Mouse (Mus musculus) bone marrow, adult 2 months (tissue): Measurements from ENCODE around the gene Rfk. TPM values are rescaled to one million over a fixed set of nuclear protein-coding genes. Genes with fewer than 3 reads are reported as not detected.

ENCODE experiments used
- H3K27ac ChIP-seq: fragments of 200-500 bp; 2 replicates; pipeline ENCODE4 v1.5.1; 2012; ENCODE audit warnings: low read depth, mild to moderate bottlenecking, control low read depth, inconsistent platforms, low read length; ENCODE audit not compliant: control insufficient read depth, poor library complexity, insufficient read depth
- H3K4me1 ChIP-seq: fragments of 200-500 bp; 2 replicates; pipeline ENCODE4 v1.6.1; 2011; ENCODE audit warnings: low read length; ENCODE audit not compliant: control insufficient read depth, insufficient read depth
- H3K4me3 ChIP-seq: fragments of 200-500 bp; replicated peaks from 2 replicates; pipeline ENCODE3; 2011; ENCODE audit warnings: mild to moderate bottlenecking, low read depth, low read length, control low read depth; ENCODE audit not compliant: control insufficient read depth
- CTCF ChIP-seq: fragments of 200-500 bp; IDR thresholded peaks from 2 replicates; pipeline ENCODE4 v1.5.1; 2011; ENCODE audit warnings: low read length, control low read depth; ENCODE audit not compliant: control insufficient read depth, insufficient read depth
- POLR2A ChIP-seq: fragments of 200-500 bp; IDR thresholded peaks from 2 replicates; pipeline ENCODE4 v1.6.1; 2011; ENCODE audit warnings: low read depth, mild to moderate bottlenecking, control low read depth, low read length, borderline replicate concordance; ENCODE audit not compliant: control insufficient read depth
- WGBS: fragments of 180-500 bp; shearing (Covaris S2); methylation state at CpG from one replicate; pipeline ENCODE4 v1.1.7; 2018; 5-methylcytosine and 5-hydroxymethylcytosine counted together
- polyA plus RNA-seq: library from polyadenylated mRNA; stranded (reverse); fragments of >200 nt; gene quantifications from 2 replicates; pipeline ENCODE4 v1.2.4, GENCODE M21; 2011; ENCODE audit warnings: low replicate concordance; ENCODE audit not compliant: missing spikeins, insufficient read depth, insufficient read length

Gene Rfk
- polyA plus RNA-seq, 1 experiment: 14.9 TPM

DNA sequence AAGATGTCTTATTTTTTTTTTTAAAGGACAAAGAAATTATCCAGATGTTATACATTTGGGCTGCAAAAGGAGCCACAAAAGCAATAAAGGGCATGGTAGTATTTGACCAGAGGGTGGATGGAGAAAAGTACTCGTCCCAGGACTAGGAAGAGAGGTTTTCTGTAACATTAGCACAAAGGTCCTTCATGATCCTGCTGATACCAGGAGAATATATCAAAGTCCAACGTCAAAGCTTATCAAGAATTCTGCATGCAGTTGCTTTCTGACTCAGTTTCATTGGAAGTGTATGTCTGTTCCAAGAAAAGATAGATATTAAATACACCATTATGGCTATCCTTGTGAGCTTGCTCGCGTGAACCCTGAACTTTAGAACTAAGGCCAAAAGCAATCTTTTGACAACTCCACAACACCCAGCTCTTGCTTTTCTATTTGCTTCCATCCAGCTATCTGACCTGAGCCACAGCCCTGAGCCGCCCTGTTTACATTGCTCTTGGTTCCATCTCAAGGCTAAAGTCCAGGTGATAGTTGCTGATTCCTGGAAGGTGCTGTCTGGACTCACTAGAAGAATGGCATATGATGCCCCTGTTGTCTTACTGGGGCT is 16.7 kb downstream of the Rfk start:
- 74% methylated on average over 5 of the region's 5 CpGs for WGBS
- TF ChIP-seq POLR2A: no peak
- no peak for TF ChIP-seq CTCF

DNA sequence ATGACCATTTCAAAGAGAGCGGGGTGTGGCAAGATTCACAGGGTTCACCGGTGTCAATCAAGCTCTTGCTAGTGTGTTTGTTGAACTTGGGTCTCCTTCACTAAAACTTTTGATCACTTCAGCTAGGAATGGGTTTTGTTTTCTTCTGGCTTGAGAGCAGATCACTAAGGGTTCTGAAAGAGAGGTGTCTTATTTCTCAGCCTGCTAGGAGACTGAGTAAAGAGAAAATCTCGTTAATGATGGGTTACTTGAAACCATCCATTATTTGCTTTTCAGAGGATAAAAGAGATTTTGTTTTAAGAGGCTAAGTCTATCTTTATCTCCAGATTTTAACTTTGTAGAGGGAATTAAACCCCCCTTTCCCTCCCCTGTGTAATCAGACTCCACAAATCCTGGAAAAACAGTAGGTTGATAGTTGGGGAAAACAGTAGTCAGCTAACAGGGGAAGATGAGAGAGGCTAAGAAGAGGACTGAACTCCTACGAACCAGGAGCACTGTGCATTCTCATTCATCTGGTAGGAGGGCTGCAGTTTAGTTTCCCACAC is 19.1 kb downstream of the Rfk start:
- Histone ChIP-seq H3K4me1 (no peaks in the 10 kb centered on the region), H3K4me3 (no peak overlapping the region), H3K27ac (no peak overlapping the region)
- 77% methylated on average over 4 of the region's 4 CpGs for WGBS
- no peak for TF ChIP-seq POLR2A
- TF ChIP-seq CTCF: no peak

More for the DNA sequence above, 16.7 kb downstream of the Rfk start:
- no peak overlapping the region for H3K27ac ChIP-seq
- H3K4me3 ChIP-seq: no peak overlapping the region
- no peaks in the 10 kb centered on the region for H3K4me1 ChIP-seq

DNA sequence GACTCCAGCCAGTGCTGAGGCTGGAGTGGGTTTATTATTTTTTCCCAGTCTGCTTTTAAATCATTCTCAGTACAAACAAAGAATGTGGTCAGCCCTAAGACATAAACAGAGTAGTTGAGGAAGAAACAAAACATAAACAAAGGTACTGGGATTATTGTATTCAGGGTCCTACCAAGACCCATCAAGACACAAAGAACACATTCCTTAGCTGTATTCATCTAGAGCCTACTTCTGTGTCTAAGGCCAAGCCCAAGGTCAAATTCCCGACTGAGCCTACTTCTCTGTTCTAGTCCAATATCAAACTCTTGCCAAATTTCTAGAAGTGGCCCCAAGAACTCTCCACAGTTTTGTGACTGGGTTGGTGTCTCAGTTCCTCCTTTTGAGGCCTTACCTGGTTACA is 24.0 kb downstream of the Rfk start:
- WGBS: 64% methylated on average over 1 of the region's 1 CpGs
- no peak overlapping the region for H3K27ac ChIP-seq
- TF ChIP-seq CTCF (no peak), POLR2A (no peak)
- no peaks in the 10 kb centered on the region for H3K4me1 ChIP-seq
- no peak overlapping the region for H3K4me3 ChIP-seq

DNA sequence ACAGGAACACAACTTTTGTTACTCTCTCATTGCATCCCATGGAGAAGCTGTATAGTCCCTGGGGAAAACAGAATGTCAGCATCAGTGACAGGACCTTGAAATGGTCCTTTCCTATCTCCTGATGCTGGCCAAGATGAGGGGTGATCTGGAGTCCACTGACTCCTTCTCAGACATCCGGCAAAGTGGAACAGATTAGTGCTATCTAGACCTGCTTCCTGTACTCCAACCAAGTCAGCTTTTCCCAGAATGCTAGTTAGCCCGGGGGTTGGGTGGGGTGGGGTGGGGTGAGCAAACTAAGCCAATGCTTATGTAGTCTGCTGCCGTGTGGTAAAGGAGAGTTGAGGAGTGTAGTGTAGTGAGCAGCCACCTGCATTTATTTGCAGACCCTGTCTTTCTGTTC is 29.5 kb downstream of the Rfk start:
- H3K27ac ChIP-seq: no peak overlapping the region
- H3K4me1 ChIP-seq: no peaks in the 10 kb centered on the region
- WGBS: 63% methylated on average over 3 of the region's 3 CpGs
- H3K4me3 ChIP-seq: no peak overlapping the region
- TF ChIP-seq POLR2A (no peak), CTCF (no peak)

- 81% methylated on average over 2 of the region's 2 CpGs for WGBS
- Histone ChIP-seq H3K4me3 (no peak overlapping the region), H3K27ac (no peak overlapping the region), H3K4me1 (no peaks in the 10 kb centered on the region)
- no peak for TF ChIP-seq POLR2A
- TF ChIP-seq CTCF: no peak
These were observed 34.1 kb downstream of the Rfk start for GRCm38 (mm10) chr19:17427824-17428560.

- 66% methylated on average over 2 of the region's 2 CpGs for WGBS
- Histone ChIP-seq H3K27ac (no peak overlapping the region), H3K4me1 (no peaks in the 10 kb centered on the region), H3K4me3 (no peak overlapping the region)
- TF ChIP-seq POLR2A (no peak), CTCF (no peak)
These were observed 34.7 kb downstream of the Rfk start for GRCm38 (mm10) chr19:17428561-17428914.

DNA sequence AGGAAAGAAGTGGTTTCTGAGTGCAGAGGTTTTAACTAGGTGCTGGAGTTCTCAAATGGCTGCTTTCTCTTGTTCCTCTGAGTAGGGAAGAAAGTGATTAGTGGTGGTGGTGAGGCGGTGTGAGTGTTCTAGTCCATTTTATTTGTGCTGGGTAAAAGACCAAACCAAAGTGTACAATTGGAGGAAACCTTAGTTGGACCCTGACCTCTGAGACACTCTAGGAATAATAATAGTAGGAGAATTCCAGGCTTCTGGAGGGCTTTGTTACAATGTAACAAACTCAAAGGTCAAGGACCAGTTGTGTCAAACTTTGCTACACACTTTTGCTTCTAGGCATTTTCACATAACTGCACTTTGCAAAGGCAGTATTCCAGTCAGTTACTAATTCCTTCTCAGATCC is 42.8 kb downstream of the Rfk start:
- WGBS: 85% methylated on average over 1 of the region's 1 CpGs

GRCm38 (mm10) chr19:17439476-17440189 is 45.8 kb downstream of the Rfk start:
- 47% methylated on average over 4 of the region's 4 CpGs for whole genome bisulfite sequencing
- TF ChIP-seq POLR2A (no peak), CTCF (no peak)
- no peak overlapping the region for H3K27ac ChIP-seq
- no peak overlapping the region for H3K4me3 ChIP-seq
- H3K4me1 ChIP-seq: no peaks in the 10 kb centered on the region

More for the DNA sequence above, 42.8 kb downstream of the Rfk start:
- TF ChIP-seq POLR2A (no peak), CTCF (no peak)
- H3K4me1 ChIP-seq: no peaks in the 10 kb centered on the region
- H3K27ac ChIP-seq: no peak overlapping the region
- no peak overlapping the region for H3K4me3 ChIP-seq

GRCm38 (mm10) chr19:17443581-17443980 is 49.7 kb downstream of the Rfk start:
- 76% methylated on average over 7 of the region's 7 CpGs for WGBS
- no peaks in the 10 kb centered on the region for H3K4me1 ChIP-seq
- no peak overlapping the region for H3K4me3 ChIP-seq
- TF ChIP-seq POLR2A: no peak
- TF ChIP-seq CTCF: no peak
- no peak overlapping the region for H3K27ac ChIP-seq

Other genes with a start within 250 kb of the Rfk start
- gene Gcnt1, start 21.2 kb upstream of the Rfk start, polyA plus RNA-seq: 26.3 and 26.6 TPM in 2 replicates